Mouse (Mus musculus) lung, postnatal 0 days (tissue): ENCODE data around the gene Zbtb42. TPM values are rescaled to one million over a fixed set of nuclear protein-coding genes. Genes with fewer than 3 reads are reported as not detected.

Experiments used
- ATAC-seq: fragments of 200-750 bp; cut with Nextera tagmentation; 2 replicates; pipeline ENCODE4 v1.8.0; 2017; ENCODE audit warnings: moderate library complexity
- DNase-seq: peaks from one replicate; pipeline ENCODE4 v3.0.0-alpha.2; 2016; ENCODE audit warnings: low spot score
- H3K27ac ChIP-seq: fragments of 300-500 bp; sonication (generic); 2 replicates; pipeline ENCODE4 v1.5.1; 2014; ENCODE audit warnings: antibody characterized with exemption, mild to moderate bottlenecking, low read length, mixed read lengths
- H3K27me3 ChIP-seq: fragments of 300-500 bp; sonication (generic); replicated peaks from 2 replicates; pipeline ENCODE4 v1.6.1; 2014; ENCODE audit warnings: low read length, mixed read lengths; ENCODE audit not compliant: insufficient read depth
- H3K36me3 ChIP-seq: fragments of 300-500 bp; sonication (generic); 2 replicates; pipeline ENCODE4 v1.6.1; 2014; ENCODE audit warnings: low read length, mixed read lengths; ENCODE audit not compliant: insufficient read depth
- H3K4me1 ChIP-seq: fragments of 300-500 bp; sonication (generic); 2 replicates; pipeline ENCODE4 v1.6.1; 2014; ENCODE audit warnings: antibody characterized with exemption, low read depth, low read length, mixed read lengths; ENCODE audit not compliant: insufficient read depth
- H3K4me2 ChIP-seq: fragments of 300-500 bp; sonication (generic); replicated peaks from 2 replicates; pipeline ENCODE4 v1.6.1; 2014; ENCODE audit warnings: low read depth, mild to moderate bottlenecking, low read length, moderate library complexity, mixed read lengths
- H3K4me3 ChIP-seq: fragments of 300-500 bp; sonication (generic); 2 replicates; pipeline ENCODE4 v1.5.1; 2014; ENCODE audit warnings: low read depth, low read length
- H3K9ac ChIP-seq: fragments of 300-500 bp; sonication (generic); replicated peaks from 2 replicates; pipeline ENCODE4 v1.6.1; 2014; ENCODE audit warnings: low read depth, mild to moderate bottlenecking
- H3K9me3 ChIP-seq: fragments of 300-500 bp; sonication (generic); 2 replicates; pipeline ENCODE4 v1.6.1; 2016; ENCODE audit warnings: low read length, mixed read lengths
- CTCF ChIP-seq: IDR thresholded peaks from 2 replicates; pipeline ENCODE4 v1.5.1; 2016; ENCODE audit warnings: antibody characterized with exemption, mild to moderate bottlenecking
- EP300 ChIP-seq: IDR thresholded peaks from 2 replicates; pipeline ENCODE4 v1.6.1; 2016; ENCODE audit warnings: antibody characterized with exemption, mild to moderate bottlenecking, control low read depth
- WGBS: fragments of 180-500 bp; shearing (Covaris S2); extraction: QIAGEN DNeasy Blood & Tissue Kit; methylation state at CpG from one replicate; pipeline ENCODE4 v1.1.7; 2014; 5-methylcytosine and 5-hydroxymethylcytosine counted together
- polyA plus RNA-seq: library from polyadenylated mRNA; unstranded; fragments of >200 nt; fragmentation: Nextera tagmentation; extraction: Ambion mirVana; gene quantifications from 2 replicates; pipeline ENCODE4 v1.2.1, GENCODE M21; 2015

Gene Zbtb42
- polyA plus RNA-seq, 1 experiment from 2014 or later = 14.0 TPM

DNA sequence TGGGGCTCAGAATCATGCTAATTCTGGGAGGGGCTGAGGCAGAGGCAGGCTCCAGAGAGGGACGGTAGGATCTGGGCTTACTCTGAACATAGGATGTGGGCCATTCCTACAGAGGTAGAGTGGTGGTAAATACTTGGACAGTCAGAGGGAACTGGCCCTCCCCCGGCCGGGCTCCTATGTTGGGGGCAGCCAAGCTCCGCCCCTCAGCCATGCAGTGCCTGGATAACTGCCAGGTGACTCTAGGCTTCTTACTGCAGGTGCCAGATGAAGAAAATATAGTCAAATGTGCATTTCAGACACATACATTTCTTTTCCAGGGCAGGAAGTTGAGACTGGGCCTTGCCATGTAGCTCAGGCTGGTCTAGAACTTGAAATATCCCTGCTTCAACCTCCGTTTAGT, 1.6 kb upstream of the Zbtb42 start:
- TF ChIP-seq EP300 (no peak), CTCF (no peak)
- Histone ChIP-seq H3K27ac (no peak overlapping the region), H3K36me3 (no peaks in the 10 kb centered on the region), H3K9ac (no peak overlapping the region), H3K9me3 (no peaks in the 10 kb centered on the region), H3K4me1 (peaks cover 13% of the 10 kb centered on the region), H3K27me3 (no peaks in the 10 kb centered on the region), H3K4me3 (no peak overlapping the region), H3K4me2 (no peak overlapping the region)
- 33% methylated on average over 5 of the region's 5 CpGs for WGBS
- ATAC-seq (no peak), DNase-seq (no peak)

DNA sequence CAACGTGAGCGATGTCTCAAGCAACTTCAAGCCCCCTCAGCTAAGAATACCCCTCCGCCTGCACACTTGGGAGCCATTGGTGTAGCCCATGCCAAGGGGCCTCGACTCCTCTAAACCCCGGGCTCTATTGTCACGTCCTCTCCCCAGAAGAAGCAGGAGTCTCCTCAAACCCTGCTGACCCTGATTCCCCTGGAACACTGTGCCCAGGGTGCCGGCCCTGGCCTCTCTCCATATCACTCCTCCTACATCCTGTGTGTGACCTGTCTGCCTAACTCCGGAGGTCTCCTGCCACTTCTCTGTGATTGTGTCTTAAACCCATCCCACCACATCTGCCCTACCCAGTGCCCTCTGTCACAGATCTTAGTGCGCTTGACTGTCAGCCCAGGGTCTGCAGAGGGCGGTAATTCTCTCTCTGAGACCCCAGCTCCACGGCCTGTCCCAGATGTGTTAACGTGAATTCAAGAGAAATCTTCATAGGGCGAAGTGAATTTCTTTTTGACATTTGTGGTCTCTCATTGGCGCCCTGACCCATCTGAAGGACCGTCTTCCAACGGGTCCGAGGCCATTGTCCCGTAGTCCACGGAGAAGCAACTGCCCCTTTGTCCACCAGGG, 579 bp upstream of the Zbtb42 start:
- TF ChIP-seq EP300 = no peak
- TF ChIP-seq CTCF = peak; percentile 61
- peak overlapping the region; percentile 50 for H3K4me3 ChIP-seq
- WGBS = 21% methylated on average over 19 of the region's 19 CpGs
- no peaks in the 10 kb centered on the region for H3K36me3 ChIP-seq
- H3K9me3 ChIP-seq = no peaks in the 10 kb centered on the region
- no peaks in the 10 kb centered on the region for H3K27me3 ChIP-seq
- H3K27ac ChIP-seq = peak overlapping the region; percentile 80
- DNase-seq (no peak), ATAC-seq (no peak)
- H3K4me2 ChIP-seq = peak overlapping the region; percentile 72
- H3K4me1 ChIP-seq = peaks cover 7% of the 10 kb centered on the region
- peak overlapping the region; percentile 46 for H3K9ac ChIP-seq

DNA sequence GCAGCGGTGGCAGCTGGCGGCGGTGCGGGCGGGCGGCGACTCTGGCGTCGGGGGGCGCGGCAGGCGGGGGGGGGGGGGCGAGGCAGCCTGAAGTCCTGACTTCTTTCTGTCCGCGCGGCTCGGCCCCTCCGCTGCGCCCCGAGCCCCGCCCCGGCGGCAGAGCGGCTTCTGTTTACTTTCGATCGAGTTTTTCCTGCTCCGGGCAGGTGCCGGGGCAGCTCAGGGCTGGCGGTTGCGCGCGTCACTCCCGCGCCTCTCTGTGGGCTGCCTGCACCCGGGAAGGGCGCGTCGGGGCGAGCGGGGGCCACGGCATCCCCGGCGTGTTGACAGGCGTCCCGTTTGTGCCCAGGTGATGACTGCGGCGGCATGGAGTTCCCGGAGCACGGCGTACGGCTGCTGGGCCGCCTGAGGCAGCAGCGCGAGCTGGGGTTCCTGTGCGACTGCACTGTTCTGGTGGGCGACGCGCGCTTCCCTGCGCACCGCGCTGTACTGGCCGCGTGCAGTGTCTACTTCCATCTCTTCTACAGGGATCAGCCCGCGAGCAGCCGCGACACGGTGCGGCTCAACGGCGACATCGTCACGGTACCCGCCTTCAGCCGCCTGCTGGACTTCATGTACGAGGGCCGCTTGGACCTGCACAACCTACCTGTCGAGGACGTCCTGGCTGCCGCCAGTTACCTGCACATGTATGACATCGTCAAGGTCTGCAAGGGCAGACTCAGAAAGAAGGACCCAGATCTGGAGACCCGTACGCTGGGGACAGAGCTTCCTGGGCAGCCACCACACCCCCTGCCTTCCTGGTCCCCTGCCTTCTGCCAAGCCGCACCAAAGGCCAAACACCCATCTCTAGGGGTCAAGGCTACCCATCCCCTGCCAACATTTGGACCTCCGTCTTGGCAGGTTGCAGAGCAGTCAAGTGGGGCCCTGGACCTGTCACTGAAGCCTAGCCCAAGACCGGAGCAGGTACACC, 684 bp downstream of the Zbtb42 start:
- TF ChIP-seq CTCF (peak; percentile 38), EP300 (no peak)
- no peaks in the 10 kb centered on the region for H3K9me3 ChIP-seq
- ATAC-seq = peak; percentile 74
- H3K9ac ChIP-seq = peak overlapping the region; percentile 46
- peaks cover 7% of the 10 kb centered on the region for H3K4me1 ChIP-seq
- H3K4me2 ChIP-seq = peak overlapping the region; percentile 72
- peak overlapping the region; percentile 80 for H3K27ac ChIP-seq
- 5% methylated on average over 63 of the region's 87 CpGs for WGBS
- no peaks in the 10 kb centered on the region for H3K27me3 ChIP-seq
- H3K36me3 ChIP-seq = no peaks in the 10 kb centered on the region
- H3K4me3 ChIP-seq = peak overlapping the region; percentile 50
- peak; percentile 89 for DNase-seq

DNA sequence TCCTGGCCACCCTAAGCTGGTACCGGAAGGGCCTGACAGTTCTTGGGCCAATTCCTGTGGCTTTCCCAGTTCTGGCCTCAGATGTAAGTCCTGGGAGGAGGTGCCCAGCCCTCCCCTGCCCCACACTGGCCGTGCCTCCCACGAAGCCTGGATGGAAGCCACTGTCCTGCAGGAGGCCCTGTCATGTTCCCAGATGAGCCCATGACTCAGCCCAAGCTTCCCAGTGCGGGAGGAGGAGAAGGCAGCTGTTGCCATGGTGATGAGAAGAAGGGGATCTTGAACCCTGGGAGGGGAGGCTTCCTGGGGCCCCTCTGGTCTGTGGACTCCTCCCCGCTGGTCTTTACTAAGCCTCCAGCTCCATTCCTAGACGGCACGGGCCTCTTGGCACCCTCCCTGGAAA, 4.7 kb downstream of the Zbtb42 start:
- Histone ChIP-seq H3K9me3 (no peaks in the 10 kb centered on the region), H3K27ac (no peak overlapping the region), H3K4me3 (no peak overlapping the region), H3K36me3 (no peaks in the 10 kb centered on the region), H3K4me1 (no peaks in the 10 kb centered on the region; the same call in 1 of the 2 replicates), H3K27me3 (no peaks in the 10 kb centered on the region), H3K4me2 (no peak overlapping the region), H3K9ac (no peak overlapping the region)
- TF ChIP-seq CTCF = no peak
- TF ChIP-seq EP300 = no peak
- 53% methylated on average over 7 of the region's 7 CpGs for WGBS
- no peak for DNase-seq
- no peak for ATAC-seq

DNA sequence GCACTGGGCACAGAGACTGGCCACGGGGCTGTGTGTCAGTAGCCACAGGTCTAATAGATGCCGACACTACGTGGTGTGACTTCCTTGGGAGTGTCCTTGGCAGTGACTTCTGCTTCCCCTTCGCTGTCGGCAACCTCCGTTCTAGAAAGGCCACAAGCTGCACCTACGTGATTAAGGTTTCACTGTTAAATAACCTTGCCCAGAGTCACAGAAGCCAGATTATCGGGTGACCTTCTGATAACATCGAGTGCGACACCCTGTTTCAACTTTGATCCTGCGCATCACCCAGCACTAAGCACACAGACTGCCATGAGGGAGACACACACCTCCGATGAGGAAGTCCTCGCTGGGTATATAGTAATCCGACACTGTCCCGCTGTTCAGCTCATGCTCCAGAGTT, 9.8 kb downstream of the Zbtb42 start:
- H3K9ac ChIP-seq = no peak overlapping the region
- no peak for ATAC-seq

More for the DNA sequence above, 9.8 kb downstream of the Zbtb42 start:
- Histone ChIP-seq H3K36me3 (no peaks in the 10 kb centered on the region), H3K4me1 (peaks cover 7% of the 10 kb centered on the region; the same call in 1 of the 2 replicates), H3K27me3 (no peaks in the 10 kb centered on the region), H3K27ac (no peak overlapping the region), H3K4me3 (no peak overlapping the region), H3K4me2 (no peak overlapping the region), H3K9me3 (no peaks in the 10 kb centered on the region)
- TF ChIP-seq EP300 = no peak
- TF ChIP-seq CTCF = no peak
- DNase-seq = no peak
- 23% methylated on average over 15 of the region's 15 CpGs for WGBS
